Mouse (Mus musculus): Measurements from ENCODE around the gene Vwc2. TPM values are rescaled to one million over a fixed set of nuclear protein-coding genes. Genes with fewer than 3 reads are reported as not detected.

Gene Vwc2
- polyA plus RNA-seq, 1 experiment from 2014 or later: 4.1 TPM

- H3K4me2 ChIP-seq (ENCODE audit: low read length): peak overlapping the region; percentile 94
- H3K9ac ChIP-seq (ENCODE audit: low read length): peak overlapping the region; percentile 54
- H3K27ac ChIP-seq (ENCODE audit: low read depth, low read length): no peak overlapping the region
- ATAC-seq (peak; percentile 43), DNase-seq (ENCODE audit: low spot score) (peak; percentile 46)
- no peaks in the 10 kb centered on the region for H3K36me3 ChIP-seq (ENCODE audit: control insufficient read depth, insufficient read depth, low read length)
- under 1% methylated on average over 34 of the region's 34 CpGs for WGBS
- no peaks in the 10 kb centered on the region for H3K9me3 ChIP-seq (replicated peaks; ENCODE audit: control insufficient read depth, low read length)
- H3K27me3 ChIP-seq (replicated peaks; ENCODE audit: control insufficient read depth, insufficient read depth, low read length): peaks cover 42% of the 10 kb centered on the region
- H3K4me1 ChIP-seq (ENCODE audit: control insufficient read depth, insufficient read depth, low read length): peaks cover 19% of the 10 kb centered on the region; the same call in 1 of the 2 replicates
- H3K4me3 ChIP-seq (ENCODE audit: low read depth, low read length): peak overlapping the region; percentile 49
Measured at GRCm38 (mm10) chr11:11114234-11115030, 409 bp downstream of the Vwc2 start.

GRCm38 (mm10) chr11:11115031-11115647, 1.1 kb downstream of the Vwc2 start:
- WGBS: 0% methylated on average over 17 of the region's 17 CpGs
- Histone ChIP-seq H3K36me3 (ENCODE audit: control insufficient read depth, insufficient read depth, low read length) (no peaks in the 10 kb centered on the region), H3K27me3 (replicated peaks; ENCODE audit: control insufficient read depth, insufficient read depth, low read length) (peaks cover 45% of the 10 kb centered on the region), H3K9me3 (replicated peaks; ENCODE audit: control insufficient read depth, low read length) (no peaks in the 10 kb centered on the region), H3K4me2 (ENCODE audit: low read length) (peak overlapping the region; percentile 94), H3K4me1 (ENCODE audit: control insufficient read depth, insufficient read depth, low read length) (peaks cover 19% of the 10 kb centered on the region; the same call in 1 of the 2 replicates), H3K9ac (ENCODE audit: low read length) (peak overlapping the region; percentile 60), H3K27ac (ENCODE audit: low read depth, low read length) (no peak overlapping the region), H3K4me3 (ENCODE audit: low read depth, low read length) (peak overlapping the region; percentile 49)
- ATAC-seq: no peak
- no peak for DNase-seq (ENCODE audit: low spot score)

GRCm38 (mm10) chr11:11115648-11116590, 1.9 kb downstream of the Vwc2 start:
- H3K27ac ChIP-seq (ENCODE audit: low read depth, low read length): no peak overlapping the region
- H3K9ac ChIP-seq (ENCODE audit: low read length): peak overlapping the region; percentile 60
- H3K4me1 ChIP-seq (ENCODE audit: control insufficient read depth, insufficient read depth, low read length): peaks cover 19% of the 10 kb centered on the region; the same call in 1 of the 2 replicates
- peak overlapping the region; percentile 49 for H3K4me3 ChIP-seq (ENCODE audit: low read depth, low read length)
- ATAC-seq: peak; percentile 54
- H3K9me3 ChIP-seq (replicated peaks; ENCODE audit: control insufficient read depth, low read length): no peaks in the 10 kb centered on the region
- WGBS: under 1% methylated on average over 78 of the region's 93 CpGs
- peaks cover 47% of the 10 kb centered on the region for H3K27me3 ChIP-seq (replicated peaks; ENCODE audit: control insufficient read depth, insufficient read depth, low read length)
- H3K4me2 ChIP-seq (ENCODE audit: low read length): peak overlapping the region; percentile 94
- DNase-seq (ENCODE audit: low spot score): peak; percentile 52
- H3K36me3 ChIP-seq (ENCODE audit: control insufficient read depth, insufficient read depth, low read length): no peaks in the 10 kb centered on the region

- Histone ChIP-seq H3K27me3 (replicated peaks; ENCODE audit: control insufficient read depth, insufficient read depth, low read length) (peaks cover 47% of the 10 kb centered on the region), H3K4me3 (ENCODE audit: low read depth, low read length) (peak overlapping the region; percentile 49), H3K27ac (ENCODE audit: low read depth, low read length) (no peak overlapping the region), H3K4me1 (ENCODE audit: control insufficient read depth, insufficient read depth, low read length) (peaks cover 19% of the 10 kb centered on the region; the same call in 1 of the 2 replicates), H3K4me2 (ENCODE audit: low read length) (peak overlapping the region; percentile 94), H3K9me3 (replicated peaks; ENCODE audit: control insufficient read depth, low read length) (no peaks in the 10 kb centered on the region), H3K9ac (ENCODE audit: low read length) (no peak overlapping the region), H3K36me3 (ENCODE audit: control insufficient read depth, insufficient read depth, low read length) (no peaks in the 10 kb centered on the region)
- ATAC-seq: no peak
- peak; percentile 63 for DNase-seq (ENCODE audit: low spot score)
- WGBS: 3% methylated on average over 3 of the region's 3 CpGs
Measured at GRCm38 (mm10) chr11:11116736-11117135, 2.7 kb downstream of the Vwc2 start.

GRCm38 (mm10) chr11:11122866-11123265, 8.8 kb downstream of the Vwc2 start:
- peaks cover 12% of the 10 kb centered on the region for H3K27me3 ChIP-seq (replicated peaks; ENCODE audit: control insufficient read depth, insufficient read depth, low read length)
- no peaks in the 10 kb centered on the region for H3K4me1 ChIP-seq (ENCODE audit: control insufficient read depth, insufficient read depth, low read length)
- H3K9ac ChIP-seq (ENCODE audit: low read length): no peak overlapping the region
- WGBS: 89% methylated on average over 4 of the region's 4 CpGs
- no peaks in the 10 kb centered on the region for H3K9me3 ChIP-seq (replicated peaks; ENCODE audit: control insufficient read depth, low read length)
- H3K36me3 ChIP-seq (ENCODE audit: control insufficient read depth, insufficient read depth, low read length): no peaks in the 10 kb centered on the region
- ATAC-seq (no peak), DNase-seq (ENCODE audit: low spot score) (no peak)
- no peak overlapping the region for H3K4me2 ChIP-seq (ENCODE audit: low read length)
- H3K27ac ChIP-seq (ENCODE audit: low read depth, low read length): no peak overlapping the region
- no peak overlapping the region for H3K4me3 ChIP-seq (ENCODE audit: low read depth, low read length)

- Histone ChIP-seq H3K9ac (ENCODE audit: low read length) (no peak overlapping the region), H3K27ac (ENCODE audit: low read depth, low read length) (no peak overlapping the region), H3K9me3 (replicated peaks; ENCODE audit: control insufficient read depth, low read length) (no peaks in the 10 kb centered on the region), H3K4me2 (ENCODE audit: low read length) (no peak overlapping the region), H3K4me1 (ENCODE audit: control insufficient read depth, insufficient read depth, low read length) (no peaks in the 10 kb centered on the region), H3K36me3 (ENCODE audit: control insufficient read depth, insufficient read depth, low read length) (no peaks in the 10 kb centered on the region), H3K27me3 (replicated peaks; ENCODE audit: control insufficient read depth, insufficient read depth, low read length) (no peaks in the 10 kb centered on the region), H3K4me3 (ENCODE audit: low read depth, low read length) (no peak overlapping the region)
- ATAC-seq (peak; percentile 75), DNase-seq (ENCODE audit: low spot score) (peak; percentile 76)
- WGBS: 57% methylated on average over 14 of the region's 14 CpGs
Measured at GRCm38 (mm10) chr11:11131414-11132077, 17.5 kb downstream of the Vwc2 start.

- Histone ChIP-seq H3K4me3 (ENCODE audit: low read depth, low read length) (no peak overlapping the region), H3K9ac (ENCODE audit: low read length) (no peak overlapping the region), H3K36me3 (ENCODE audit: control insufficient read depth, insufficient read depth, low read length) (no peaks in the 10 kb centered on the region), H3K27ac (ENCODE audit: low read depth, low read length) (no peak overlapping the region), H3K4me2 (ENCODE audit: low read length) (no peak overlapping the region), H3K9me3 (replicated peaks; ENCODE audit: control insufficient read depth, low read length) (no peaks in the 10 kb centered on the region), H3K4me1 (ENCODE audit: control insufficient read depth, insufficient read depth, low read length) (no peaks in the 10 kb centered on the region), H3K27me3 (replicated peaks; ENCODE audit: control insufficient read depth, insufficient read depth, low read length) (no peaks in the 10 kb centered on the region)
- DNase-seq (ENCODE audit: low spot score): no peak
- no peak for ATAC-seq
Measured at GRCm38 (mm10) chr11:11140622-11141021, 26.6 kb downstream of the Vwc2 start.

- 88% methylated on average over 1 of the region's 1 CpGs for WGBS
- ATAC-seq: no peak
- no peak overlapping the region for H3K4me2 ChIP-seq (ENCODE audit: low read length)
- H3K4me1 ChIP-seq (ENCODE audit: control insufficient read depth, insufficient read depth, low read length): no peaks in the 10 kb centered on the region
- no peak overlapping the region for H3K9ac ChIP-seq (ENCODE audit: low read length)
- no peaks in the 10 kb centered on the region for H3K36me3 ChIP-seq (ENCODE audit: control insufficient read depth, insufficient read depth, low read length)
- no peak overlapping the region for H3K27ac ChIP-seq (ENCODE audit: low read depth, low read length)
- no peak for DNase-seq (ENCODE audit: low spot score)
- H3K27me3 ChIP-seq (replicated peaks; ENCODE audit: control insufficient read depth, insufficient read depth, low read length): no peaks in the 10 kb centered on the region
- no peak overlapping the region for H3K4me3 ChIP-seq (ENCODE audit: low read depth, low read length)
- no peaks in the 10 kb centered on the region for H3K9me3 ChIP-seq (replicated peaks; ENCODE audit: control insufficient read depth, low read length)
Measured at GRCm38 (mm10) chr11:11152681-11153080, 38.7 kb downstream of the Vwc2 start.

Data from forebrain, embryonic 14.5 days (tissue).